Mouse (Mus musculus) liver, adult 2 months (tissue): ENCODE data around the gene Kctd2.
"Not testable (repeated sequence)": the region's sequence is repeated elsewhere in the genome, so short reads cannot be mapped to it uniquely, and the experiment has no call there.

Experiments used
- CTCF ChIP-seq: fragments of 200-500 bp; IDR thresholded peaks from 2 replicates; pipeline ENCODE4 v1.5.1; 2011; ENCODE audit warnings: low read depth, low read length, control low read depth
- POLR2A ChIP-seq: fragments of 200-500 bp; IDR thresholded peaks from 2 replicates; pipeline ENCODE4 v1.6.1; 2011; ENCODE audit warnings: low read length, control low read depth; ENCODE audit not compliant: insufficient read depth; ENCODE audit errors: extremely low read depth

DNA sequence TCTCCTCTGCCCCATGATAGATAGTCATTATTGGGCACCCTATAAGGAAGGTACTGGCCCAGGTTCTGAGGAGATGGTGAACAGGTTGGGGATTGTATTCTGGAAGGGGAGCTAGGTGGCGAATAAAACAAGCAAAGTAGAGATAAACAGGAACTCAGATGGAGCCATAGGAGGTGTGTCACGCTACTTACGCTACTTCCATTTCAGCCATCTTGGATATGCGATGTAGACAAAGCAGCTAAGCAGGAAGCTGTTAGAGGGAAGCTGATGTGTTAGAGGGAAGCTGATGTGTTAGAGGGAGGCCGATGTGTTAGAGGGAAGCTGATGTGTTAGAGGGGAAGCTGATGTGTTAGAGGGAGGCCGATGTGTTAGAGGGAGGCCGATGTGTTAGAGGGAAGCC, 57.5 kb downstream of the Kctd2 start:
- TF ChIP-seq POLR2A, CTCF: not testable (repeated sequence)
